Mouse (Mus musculus) midbrain, embryonic 14.5 days (tissue): Measurements from ENCODE around the gene Nek1. TPM values are rescaled to one million over a fixed set of nuclear protein-coding genes. Genes with fewer than 3 reads are reported as not detected.

ENCODE experiments used
- ATAC-seq: fragments of 200-750 bp; cut with Nextera tagmentation; 2 replicates; pipeline ENCODE4 v1.8.0; 2017; ENCODE audit warnings: moderate number of reproducible peaks, moderate library complexity; ENCODE audit not compliant: low FRiP score, low TSS enrichment
- DNase-seq: peaks from one replicate; pipeline ENCODE4 v3.0.0-alpha.2; 2015
- H3K27ac ChIP-seq: fragments of 300-500 bp; sonication (generic); replicated peaks from 2 replicates; pipeline ENCODE4 v1.5.1; 2014; ENCODE audit warnings: mild to moderate bottlenecking, low read depth, low read length, moderate library complexity
- H3K27me3 ChIP-seq: fragments of 300-500 bp; sonication (generic); 2 replicates; pipeline ENCODE4 v1.6.1; 2014; ENCODE audit warnings: low read length, control low read depth, mixed read lengths; ENCODE audit not compliant: control insufficient read depth, insufficient read depth
- H3K36me3 ChIP-seq: fragments of 300-500 bp; sonication (generic); 2 replicates; pipeline ENCODE4 v1.6.1; 2014; ENCODE audit warnings: low read length, control low read depth; ENCODE audit not compliant: control insufficient read depth, insufficient read depth
- H3K4me1 ChIP-seq: fragments of 300-500 bp; sonication (generic); 2 replicates; pipeline ENCODE4 v1.6.1; 2014; ENCODE audit warnings: mild to moderate bottlenecking, antibody characterized with exemption, low read length, control low read depth; ENCODE audit not compliant: control insufficient read depth, insufficient read depth
- H3K4me2 ChIP-seq: fragments of 300-500 bp; sonication (generic); 2 replicates; pipeline ENCODE4 v1.6.1; 2014; ENCODE audit warnings: mild to moderate bottlenecking, low read length, moderate library complexity
- H3K4me3 ChIP-seq: fragments of 300-500 bp; sonication (generic); replicated peaks from 2 replicates; pipeline ENCODE4 v1.5.1; 2014; ENCODE audit warnings: low read depth, low read length
- H3K9ac ChIP-seq: fragments of 300-500 bp; sonication (generic); replicated peaks from 2 replicates; pipeline ENCODE4 v1.6.1; 2014; ENCODE audit warnings: mild to moderate bottlenecking, low read length, moderate library complexity
- H3K9me3 ChIP-seq: fragments of 300-500 bp; sonication (generic); 2 replicates; pipeline ENCODE4 v1.6.1; 2016; ENCODE audit warnings: low read length, control low read depth, mixed read lengths; ENCODE audit not compliant: control insufficient read depth
- WGBS: fragments of 180-500 bp; shearing (Covaris S2); extraction: QIAGEN DNeasy Blood & Tissue Kit; methylation state at CpG from one replicate; pipeline ENCODE4 v1.1.7; 2014; 5-methylcytosine and 5-hydroxymethylcytosine counted together
- polyA plus RNA-seq: library from polyadenylated mRNA; unstranded; fragments of >200 nt; fragmentation: Nextera tagmentation; extraction: Ambion mirVana; gene quantifications from 2 replicates; pipeline ENCODE4 v1.2.1, GENCODE M21; 2014

Gene Nek1
- 28.1 and 28.3 TPM in 2 replicates for polyA plus RNA-seq

- under 1% methylated on average over 57 of the region's 57 CpGs for WGBS
- Histone ChIP-seq H3K27ac (peak within 1 kb of the TSS; percentile 89), H3K9ac (peak within 1 kb of the TSS; percentile 77), H3K4me2 (peak within 1 kb of the TSS; percentile 77), H3K9me3 (peaks cover 2% of the 10 kb centered on the region; the same call in 1 of the 2 replicates), H3K27me3 (no peaks in the 10 kb centered on the region), H3K4me1 (peaks cover 9% of the 10 kb centered on the region), H3K4me3 (peak within 1 kb of the TSS; percentile 86), H3K36me3 (no peaks in the 10 kb centered on the region)
- peak; percentile 97 for ATAC-seq
- DNase-seq, result peak; percentile 99
These were observed at the start of gene Nek1 for GRCm38 (mm10) chr8:60992910-60993638. TSS of gene Nek1 (plus strand) at chr8:60993195.

- Histone ChIP-seq H3K4me1 (peaks cover 5% of the 10 kb centered on the region; the same call in 1 of the 2 replicates), H3K9me3 (no peaks in the 10 kb centered on the region), H3K4me2 (no peak overlapping the region), H3K4me3 (no peak overlapping the region), H3K27ac (no peak overlapping the region), H3K9ac (no peak overlapping the region), H3K27me3 (no peaks in the 10 kb centered on the region), H3K36me3 (no peaks in the 10 kb centered on the region)
- DNase-seq (no peak), ATAC-seq (no peak)
These were observed 45.5 kb upstream of the Nek1 start for GRCm38 (mm10) chr8:60947503-60947902.

- ATAC-seq (no peak), DNase-seq (no peak)
- no peak overlapping the region for H3K4me2 ChIP-seq
- WGBS, result 88% methylated on average over 4 of the region's 4 CpGs
- no peak overlapping the region for H3K4me3 ChIP-seq
- no peak overlapping the region for H3K9ac ChIP-seq
- no peak overlapping the region for H3K27ac ChIP-seq
- no peaks in the 10 kb centered on the region for H3K36me3 ChIP-seq
- H3K9me3 ChIP-seq, result no peaks in the 10 kb centered on the region
- peaks cover 10% of the 10 kb centered on the region; the same call in 1 of the 2 replicates for H3K4me1 ChIP-seq
- no peaks in the 10 kb centered on the region for H3K27me3 ChIP-seq
These were observed 43.1 kb upstream of the Nek1 start for GRCm38 (mm10) chr8:60949859-60950258.

- H3K36me3 ChIP-seq, result no peaks in the 10 kb centered on the region
- no peaks in the 10 kb centered on the region for H3K27me3 ChIP-seq
- no peaks in the 10 kb centered on the region for H3K9me3 ChIP-seq
- no peak overlapping the region for H3K4me3 ChIP-seq
- WGBS, result 78% methylated on average over 4 of the region's 4 CpGs
- 0 out of 2 replicates have a peak overlapping the region, but pooled peaks have one; percentile 7 for H3K9ac ChIP-seq
- ATAC-seq, result no peak
- H3K27ac ChIP-seq, result no peak overlapping the region
- DNase-seq, result no peak
- no peak overlapping the region for H3K4me2 ChIP-seq
- H3K4me1 ChIP-seq, result peaks cover 10% of the 10 kb centered on the region; the same call in 1 of the 2 replicates
These were observed 41.7 kb upstream of the Nek1 start for GRCm38 (mm10) chr8:60951271-60951670.

- Histone ChIP-seq H3K27ac (no peak overlapping the region), H3K36me3 (no peaks in the 10 kb centered on the region), H3K9ac (no peak overlapping the region), H3K27me3 (no peaks in the 10 kb centered on the region), H3K4me3 (no peak overlapping the region), H3K4me1 (peaks cover 10% of the 10 kb centered on the region; the same call in 1 of the 2 replicates), H3K4me2 (peak overlapping the region; percentile 44; the same call in 1 of the 2 replicates), H3K9me3 (no peaks in the 10 kb centered on the region)
- ATAC-seq (no peak), DNase-seq (no peak)
- 96% methylated on average over 1 of the region's 1 CpGs for WGBS
These were observed 41.2 kb upstream of the Nek1 start for GRCm38 (mm10) chr8:60951757-60952156.

GRCm38 (mm10) chr8:60952803-60953202, 40.2 kb upstream of the Nek1 start:
- no peaks in the 10 kb centered on the region for H3K9me3 ChIP-seq
- H3K4me1 ChIP-seq, result peaks cover 10% of the 10 kb centered on the region; the same call in 1 of the 2 replicates
- H3K27ac ChIP-seq, result no peak overlapping the region
- no peak for ATAC-seq
- no peaks in the 10 kb centered on the region for H3K27me3 ChIP-seq
- peak; percentile 15 for DNase-seq
- no peaks in the 10 kb centered on the region for H3K36me3 ChIP-seq
- 0 out of 2 replicates have a peak overlapping the region, but pooled peaks have one; percentile 23 for H3K9ac ChIP-seq
- H3K4me3 ChIP-seq, result 0 out of 2 replicates have a peak overlapping the region, but pooled peaks have one; percentile 1
- peak overlapping the region; percentile 44 for H3K4me2 ChIP-seq
- WGBS, result 48% methylated on average over 5 of the region's 5 CpGs

- peak; percentile 93 for DNase-seq
- Histone ChIP-seq H3K4me2 (peak overlapping the region; percentile 66), H3K9ac (peak overlapping the region; percentile 60), H3K36me3 (no peaks in the 10 kb centered on the region), H3K27ac (peak overlapping the region; percentile 96), H3K27me3 (no peaks in the 10 kb centered on the region), H3K4me1 (peaks cover 10% of the 10 kb centered on the region; the same call in 1 of the 2 replicates), H3K4me3 (peak overlapping the region; percentile 50), H3K9me3 (no peaks in the 10 kb centered on the region)
- ATAC-seq, result peak; percentile 97
- under 1% methylated on average over 15 of the region's 15 CpGs for WGBS
These were observed 38.5 kb upstream of the Nek1 start for GRCm38 (mm10) chr8:60954281-60955014.

GRCm38 (mm10) chr8:60956847-60957246, 36.1 kb upstream of the Nek1 start:
- no peak overlapping the region for H3K27ac ChIP-seq
- no peak overlapping the region for H3K4me3 ChIP-seq
- H3K9me3 ChIP-seq, result no peaks in the 10 kb centered on the region
- ATAC-seq, result no peak
- H3K4me2 ChIP-seq, result no peak overlapping the region
- H3K36me3 ChIP-seq, result no peaks in the 10 kb centered on the region
- H3K9ac ChIP-seq, result no peak overlapping the region
- DNase-seq, result no peak
- H3K27me3 ChIP-seq, result no peaks in the 10 kb centered on the region
- 97% methylated on average over 7 of the region's 7 CpGs for WGBS
- peaks cover 8% of the 10 kb centered on the region; the same call in 1 of the 2 replicates for H3K4me1 ChIP-seq
